Mouse (Mus musculus) ES-CJ7 (cell line): ENCODE data around the gene Rnf220.
A peak's percentile ranks its signal among the peaks of the same experiment; 100 is the strongest.

Experiments
- DNase-seq: peaks from one replicate; pipeline ENCODE4 v3.0.0; 2011; ENCODE audit warnings: low read depth, low spot score

The Rnf220 gene

GRCm38 (mm10) chr4:117438064-117438463 is 58.8 kb downstream of the Rnf220 start:
- DNase-seq: no peak

- peak; percentile 34 for DNase-seq
These were observed 59.7 kb downstream of the Rnf220 start for GRCm38 (mm10) chr4:117436995-117437660.

- DNase-seq: no peak
These were observed 62.5 kb downstream of the Rnf220 start for GRCm38 (mm10) chr4:117434336-117434735.

GRCm38 (mm10) chr4:117429604-117430003 is 67.2 kb downstream of the Rnf220 start:
- peak; percentile 78 for DNase-seq

- DNase-seq: no peak
These were observed 69.3 kb downstream of the Rnf220 start for GRCm38 (mm10) chr4:117427540-117427939.

GRCm38 (mm10) chr4:117421077-117421476 is 75.8 kb downstream of the Rnf220 start:
- no peak for DNase-seq

- DNase-seq: peak; percentile 72
These were observed 80.0 kb downstream of the Rnf220 start for GRCm38 (mm10) chr4:117416827-117417226.

GRCm38 (mm10) chr4:117410049-117410410 is 86.8 kb downstream of the Rnf220 start:
- DNase-seq: no peak

- DNase-seq: no peak
These were observed 87.5 kb downstream of the Rnf220 start for GRCm38 (mm10) chr4:117409144-117410048.

GRCm38 (mm10) chr4:117407945-117408344 is 88.9 kb downstream of the Rnf220 start:
- no peak for DNase-seq

GRCm38 (mm10) chr4:117405999-117406398 is 90.9 kb downstream of the Rnf220 start:
- DNase-seq: no peak

GRCm38 (mm10) chr4:117405211-117405610 is 91.6 kb downstream of the Rnf220 start:
- no peak for DNase-seq

GRCm38 (mm10) chr4:117403411-117403810 is 93.4 kb downstream of the Rnf220 start:
- DNase-seq: no peak

- DNase-seq: no peak
These were observed 99.7 kb downstream of the Rnf220 start for GRCm38 (mm10) chr4:117397128-117397527.

GRCm38 (mm10) chr4:117393027-117393426 is 103.8 kb downstream of the Rnf220 start:
- DNase-seq: no peak

GRCm38 (mm10) chr4:117392391-117392790 is 104.5 kb downstream of the Rnf220 start:
- DNase-seq: no peak

GRCm38 (mm10) chr4:117391966-117392365 is 104.9 kb downstream of the Rnf220 start:
- no peak for DNase-seq

GRCm38 (mm10) chr4:117390850-117391795 is 105.7 kb downstream of the Rnf220 start:
- DNase-seq: no peak

- DNase-seq: peak; percentile 66
These were observed 107.4 kb downstream of the Rnf220 start for GRCm38 (mm10) chr4:117389264-117390054.

- no peak for DNase-seq
These were observed 111.6 kb downstream of the Rnf220 start for GRCm38 (mm10) chr4:117385247-117385646.

- no peak for DNase-seq
These were observed 115.0 kb downstream of the Rnf220 start for GRCm38 (mm10) chr4:117381846-117382245.
